Mouse (Mus musculus): ENCODE measurements at regions not wholly inside any gene's neighbourhood (a gene's known extent, or its start where the extent isn't known, plus 50 kb on each side); places are given as distances from the start of the nearest gene placed in this dataset.
"Not testable (repeated sequence)": the region's sequence is repeated elsewhere in the genome, so short reads cannot be mapped to it uniquely, and the experiment has no call there.

DNA sequence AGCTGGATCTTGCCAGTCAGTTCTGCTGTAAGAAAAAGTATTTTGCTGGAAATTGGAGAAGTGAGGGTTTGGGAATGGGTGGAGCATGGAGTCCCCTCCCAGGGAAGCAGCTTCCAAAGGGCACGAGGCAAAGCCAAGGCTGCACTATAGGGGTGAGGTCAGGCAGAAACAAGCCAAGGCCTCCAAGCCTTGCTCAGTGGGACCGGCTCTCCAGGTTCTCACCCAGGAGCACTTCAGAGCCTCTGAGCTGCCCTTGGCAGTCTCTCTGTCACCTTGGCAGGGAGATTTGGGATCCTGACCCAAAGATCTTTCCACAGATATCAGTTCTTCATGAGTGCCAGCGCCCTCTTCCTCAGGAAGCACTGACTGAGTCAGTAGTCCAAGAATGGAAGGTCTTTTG, 116.5 kb downstream of the Bdh1 start:
- Histone ChIP-seq H3K27ac (ENCODE audit: insufficient read depth, low read length) (no peak overlapping the region), H3K9ac (ENCODE audit: low read depth, poor library complexity, severe bottlenecking) (no peak overlapping the region), H3K36me3 (ENCODE audit: control insufficient read depth, insufficient read depth, low read length, poor library complexity, severe bottlenecking) (no peaks in the 10 kb centered on the region), H3K27me3 (ENCODE audit: control insufficient read depth, insufficient read depth, low read length, poor library complexity, severe bottlenecking) (no peaks in the 10 kb centered on the region), H3K4me1 (ENCODE audit: control insufficient read depth, insufficient read depth, low read length) (peaks cover 2% of the 10 kb centered on the region), H3K4me3 (ENCODE audit: low read depth, low read length) (no peak overlapping the region), H3K9me3 (replicated peaks; ENCODE audit: control insufficient read depth, insufficient read depth, low read length, poor library complexity, severe bottlenecking) (no peaks in the 10 kb centered on the region)
- no peak for TF ChIP-seq EP300 (IDR thresholded peaks at IDR 0.05; ENCODE audit: insufficient read depth, low read depth, low read length)
- TF ChIP-seq POLR2A (IDR thresholded peaks at IDR 0.05; ENCODE audit: insufficient read depth, low read length), result no peak
- TF ChIP-seq CTCF (IDR thresholded peaks at IDR 0.05; ENCODE audit: low read depth, low read length), result no peak

DNA sequence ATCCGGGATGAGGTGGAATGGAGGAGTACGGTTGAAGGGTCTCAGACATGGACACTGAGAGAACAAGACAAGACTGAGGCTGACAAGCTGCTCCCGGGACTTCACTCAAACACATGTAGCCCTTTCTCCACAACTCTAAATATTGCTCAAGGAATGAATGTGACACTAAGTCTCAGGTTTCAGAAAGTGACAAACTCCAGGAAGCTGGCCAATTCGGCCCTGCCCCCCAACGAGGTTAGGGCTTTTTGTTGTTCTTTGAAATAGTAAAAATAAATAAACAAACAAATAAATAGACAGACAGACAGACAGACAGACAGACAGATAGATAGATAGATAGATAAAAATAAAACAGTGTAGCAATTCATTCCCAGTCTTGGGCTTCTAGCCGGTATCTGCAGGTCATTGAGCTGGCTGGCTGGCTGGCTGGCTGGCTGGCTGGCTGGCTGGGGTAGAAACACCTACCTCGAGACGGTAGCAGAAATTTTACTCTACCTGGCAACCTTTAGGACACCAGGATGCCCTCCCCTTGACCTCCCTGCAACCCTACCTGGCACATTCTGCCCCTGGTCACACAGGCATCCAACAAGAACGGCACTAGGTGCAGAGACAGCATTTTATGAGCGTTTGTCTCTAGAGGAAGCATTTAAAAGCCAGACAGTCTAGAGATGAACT, 119.6 kb upstream of the Dlg1 start:
- H3K27ac ChIP-seq (ENCODE audit: insufficient read depth, low read length), result no peak overlapping the region
- H3K4me1 ChIP-seq (ENCODE audit: control insufficient read depth, insufficient read depth, low read length), result peaks cover 6% of the 10 kb centered on the region
- no peak overlapping the region for H3K9ac ChIP-seq (ENCODE audit: low read depth, poor library complexity, severe bottlenecking)
- no peak overlapping the region for H3K4me3 ChIP-seq (ENCODE audit: low read depth, low read length)
- H3K27me3 ChIP-seq (ENCODE audit: control insufficient read depth, insufficient read depth, low read length, poor library complexity, severe bottlenecking), result no peaks in the 10 kb centered on the region
- H3K36me3 ChIP-seq (ENCODE audit: control insufficient read depth, insufficient read depth, low read length, poor library complexity, severe bottlenecking), result no peaks in the 10 kb centered on the region
- H3K9me3 ChIP-seq (replicated peaks; ENCODE audit: control insufficient read depth, insufficient read depth, low read length, poor library complexity, severe bottlenecking), result no peaks in the 10 kb centered on the region
- no peak for TF ChIP-seq EP300 (IDR thresholded peaks at IDR 0.05; ENCODE audit: insufficient read depth, low read depth, low read length)
- TF ChIP-seq CTCF (IDR thresholded peaks at IDR 0.05; ENCODE audit: low read depth, low read length), result no peak
- TF ChIP-seq POLR2A (IDR thresholded peaks at IDR 0.05; ENCODE audit: insufficient read depth, low read length), result no peak

- Histone ChIP-seq H3K4me3 (ENCODE audit: low read depth, low read length) (peak overlapping the region; percentile 40), H3K4me1 (ENCODE audit: control insufficient read depth, insufficient read depth, low read length) (peaks cover 5% of the 10 kb centered on the region), H3K27ac (ENCODE audit: insufficient read depth, low read length) (peak overlapping the region; percentile 51), H3K9me3 (replicated peaks; ENCODE audit: control insufficient read depth, insufficient read depth, low read length, poor library complexity, severe bottlenecking) (no peaks in the 10 kb centered on the region), H3K9ac (ENCODE audit: low read depth, poor library complexity, severe bottlenecking) (peak overlapping the region; percentile 3; the same call in 1 of the 2 replicates), H3K36me3 (ENCODE audit: control insufficient read depth, insufficient read depth, low read length, poor library complexity, severe bottlenecking) (no peaks in the 10 kb centered on the region), H3K27me3 (ENCODE audit: control insufficient read depth, insufficient read depth, low read length, poor library complexity, severe bottlenecking) (no peaks in the 10 kb centered on the region)
- TF ChIP-seq CTCF (IDR thresholded peaks at IDR 0.05; ENCODE audit: low read depth, low read length) (no peak), POLR2A (IDR thresholded peaks at IDR 0.05; ENCODE audit: insufficient read depth, low read length) (no peak), EP300 (IDR thresholded peaks at IDR 0.05; ENCODE audit: insufficient read depth, low read depth, low read length) (0 out of 2 replicates have a peak, but pooled peaks have one; percentile 18)
These were observed 117.0 kb upstream of the Dlg1 start for GRCm38 (mm10) chr16:31546062-31546827.

DNA sequence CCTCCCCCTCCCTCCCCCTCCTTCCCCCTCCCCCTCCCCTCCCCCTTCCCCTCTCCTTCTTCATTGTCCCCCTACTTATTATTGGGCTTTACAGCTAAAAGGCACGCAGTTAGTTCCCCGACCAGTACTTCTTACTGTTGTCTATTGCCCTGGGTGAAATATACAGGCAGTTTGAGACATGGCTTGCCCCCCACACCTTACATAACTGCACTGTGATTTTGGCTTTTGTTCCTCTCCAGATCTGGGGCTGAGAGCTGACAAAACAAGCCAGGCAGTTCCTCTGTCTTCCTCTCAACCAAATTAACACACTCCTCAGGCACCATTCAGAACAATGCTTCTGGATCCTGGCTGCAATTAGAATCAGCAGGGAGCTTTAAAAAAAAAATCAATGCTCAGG, 116.4 kb upstream of the Dlg1 start:
- H3K4me1 ChIP-seq (ENCODE audit: control insufficient read depth, insufficient read depth, low read length), result peaks cover 4% of the 10 kb centered on the region
- no peaks in the 10 kb centered on the region for H3K36me3 ChIP-seq (ENCODE audit: control insufficient read depth, insufficient read depth, low read length, poor library complexity, severe bottlenecking)
- TF ChIP-seq CTCF (IDR thresholded peaks at IDR 0.05; ENCODE audit: low read depth, low read length) (no peak), POLR2A (IDR thresholded peaks at IDR 0.05; ENCODE audit: insufficient read depth, low read length) (no peak), EP300 (IDR thresholded peaks at IDR 0.05; ENCODE audit: insufficient read depth, low read depth, low read length) (no peak)
- no peaks in the 10 kb centered on the region for H3K9me3 ChIP-seq (replicated peaks; ENCODE audit: control insufficient read depth, insufficient read depth, low read length, poor library complexity, severe bottlenecking)
- no peak overlapping the region for H3K4me3 ChIP-seq (ENCODE audit: low read depth, low read length)
- peak overlapping the region; percentile 55; the same call in 1 of the 2 replicates for H3K27ac ChIP-seq (ENCODE audit: insufficient read depth, low read length)
- H3K27me3 ChIP-seq (ENCODE audit: control insufficient read depth, insufficient read depth, low read length, poor library complexity, severe bottlenecking), result no peaks in the 10 kb centered on the region
- H3K9ac ChIP-seq (ENCODE audit: low read depth, poor library complexity, severe bottlenecking), result no peak overlapping the region

- no peaks in the 10 kb centered on the region for H3K36me3 ChIP-seq (ENCODE audit: control insufficient read depth, insufficient read depth, low read length, poor library complexity, severe bottlenecking)
- no peaks in the 10 kb centered on the region for H3K9me3 ChIP-seq (replicated peaks; ENCODE audit: control insufficient read depth, insufficient read depth, low read length, poor library complexity, severe bottlenecking)
- H3K4me3 ChIP-seq (ENCODE audit: low read depth, low read length), result no peak overlapping the region
- peaks cover 5% of the 10 kb centered on the region for H3K4me1 ChIP-seq (ENCODE audit: control insufficient read depth, insufficient read depth, low read length)
- no peak for TF ChIP-seq CTCF (IDR thresholded peaks at IDR 0.05; ENCODE audit: low read depth, low read length)
- TF ChIP-seq EP300 (IDR thresholded peaks at IDR 0.05; ENCODE audit: insufficient read depth, low read depth, low read length), result no peak
- TF ChIP-seq POLR2A (IDR thresholded peaks at IDR 0.05; ENCODE audit: insufficient read depth, low read length), result no peak
- no peaks in the 10 kb centered on the region for H3K27me3 ChIP-seq (ENCODE audit: control insufficient read depth, insufficient read depth, low read length, poor library complexity, severe bottlenecking)
- no peak overlapping the region; the same call in 1 of the 2 replicates for H3K27ac ChIP-seq (ENCODE audit: insufficient read depth, low read length)
- no peak overlapping the region for H3K9ac ChIP-seq (ENCODE audit: low read depth, poor library complexity, severe bottlenecking)
These were observed 115.9 kb upstream of the Dlg1 start for GRCm38 (mm10) chr16:31547391-31547790.

DNA sequence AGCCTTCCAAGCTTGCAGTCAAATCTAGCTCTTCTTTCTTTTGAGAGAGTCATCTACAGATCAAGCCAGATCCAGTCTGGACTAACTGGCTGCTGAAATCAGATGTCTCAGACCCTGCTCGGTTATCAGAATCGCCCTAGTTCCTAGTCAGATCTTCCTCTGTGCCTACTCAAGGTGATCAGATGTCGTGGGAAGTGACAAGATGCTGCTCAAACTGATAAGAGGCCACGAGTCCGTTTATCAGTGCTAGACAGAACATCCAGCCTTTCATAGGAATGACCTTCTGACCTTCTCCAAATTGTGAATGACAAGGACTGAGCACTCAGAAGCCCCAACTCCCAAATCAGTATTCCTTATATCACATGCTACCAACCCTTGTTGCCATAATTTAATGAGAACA, 113.3 kb upstream of the Dlg1 start:
- Histone ChIP-seq H3K4me1 (ENCODE audit: control insufficient read depth, insufficient read depth, low read length) (peaks cover 4% of the 10 kb centered on the region), H3K9ac (ENCODE audit: low read depth, poor library complexity, severe bottlenecking) (no peak overlapping the region), H3K27ac (ENCODE audit: insufficient read depth, low read length) (no peak overlapping the region), H3K27me3 (ENCODE audit: control insufficient read depth, insufficient read depth, low read length, poor library complexity, severe bottlenecking) (no peaks in the 10 kb centered on the region), H3K36me3 (ENCODE audit: control insufficient read depth, insufficient read depth, low read length, poor library complexity, severe bottlenecking) (no peaks in the 10 kb centered on the region), H3K9me3 (replicated peaks; ENCODE audit: control insufficient read depth, insufficient read depth, low read length, poor library complexity, severe bottlenecking) (no peaks in the 10 kb centered on the region), H3K4me3 (ENCODE audit: low read depth, low read length) (no peak overlapping the region)
- no peak for TF ChIP-seq CTCF (IDR thresholded peaks at IDR 0.05; ENCODE audit: low read depth, low read length)
- TF ChIP-seq EP300 (IDR thresholded peaks at IDR 0.05; ENCODE audit: insufficient read depth, low read depth, low read length), result no peak
- TF ChIP-seq POLR2A (IDR thresholded peaks at IDR 0.05; ENCODE audit: insufficient read depth, low read length), result no peak

- not testable (repeated sequence) for H3K9ac ChIP-seq (ENCODE audit: low read depth, poor library complexity, severe bottlenecking); H3K4me3 ChIP-seq (ENCODE audit: low read depth, low read length); H3K36me3 ChIP-seq (ENCODE audit: control insufficient read depth, insufficient read depth, low read length, poor library complexity, severe bottlenecking); H3K27ac ChIP-seq (ENCODE audit: insufficient read depth, low read length); H3K4me1 ChIP-seq (ENCODE audit: control insufficient read depth, insufficient read depth, low read length); H3K9me3 ChIP-seq (replicated peaks; ENCODE audit: control insufficient read depth, insufficient read depth, low read length, poor library complexity, severe bottlenecking); H3K27me3 ChIP-seq (ENCODE audit: control insufficient read depth, insufficient read depth, low read length, poor library complexity, severe bottlenecking)
These were observed 112.7 kb upstream of the Dlg1 start for GRCm38 (mm10) chr16:31550539-31550938.

All from ES-Bruce4 (cell line).